Mouse (Mus musculus): ENCODE measurements at regions not wholly inside any gene's neighbourhood (a gene's known extent, or its start where the extent isn't known, plus 50 kb on each side); places are given as distances from the start of the nearest gene placed in this dataset.
A peak's percentile ranks its signal among the peaks of the same experiment; 100 is the strongest.

GRCm38 (mm10) chr19:27564086-27564485, 134.5 kb upstream of the Pum3 start:
- DNase-seq (ENCODE audit: low spot score in 2 of 2): no peak

- no peak for DNase-seq (ENCODE audit: low spot score in 2 of 2)
Observed at GRCm38 (mm10) chr19:27563592-27563991, 134.0 kb upstream of the Pum3 start.

- DNase-seq (ENCODE audit: low spot score in 2 of 2): peak in 1 of 2 experiments; percentile 54
Observed at GRCm38 (mm10) chr19:27558199-27558598, 128.6 kb upstream of the Pum3 start.

GRCm38 (mm10) chr19:27556697-27557096, 127.1 kb upstream of the Pum3 start:
- DNase-seq (ENCODE audit: low spot score in 2 of 2): no peak

GRCm38 (mm10) chr19:27554841-27555240, 125.2 kb upstream of the Pum3 start:
- DNase-seq (ENCODE audit: low spot score in 2 of 2): peak in 1 of 2 experiments; percentile 56

GRCm38 (mm10) chr19:27553266-27553665, 123.6 kb upstream of the Pum3 start:
- no peak for DNase-seq (ENCODE audit: low spot score in 2 of 2)

GRCm38 (mm10) chr19:27537746-27538145, 108.1 kb upstream of the Pum3 start:
- no peak for DNase-seq (ENCODE audit: low spot score in 2 of 2)

GRCm38 (mm10) chr19:27537066-27537465, 107.4 kb upstream of the Pum3 start:
- DNase-seq (ENCODE audit: low spot score in 2 of 2): no peak

GRCm38 (mm10) chr19:27527940-27528558, 98.4 kb upstream of the Pum3 start:
- no peak for DNase-seq (ENCODE audit: low spot score in 2 of 2)

- no peak for DNase-seq (ENCODE audit: low spot score in 2 of 2)
Observed at GRCm38 (mm10) chr19:27519326-27520061, 89.9 kb upstream of the Pum3 start.

GRCm38 (mm10) chr19:27514267-27514666, 84.6 kb upstream of the Pum3 start:
- no peak for DNase-seq (ENCODE audit: low spot score in 2 of 2)

GRCm38 (mm10) chr19:27513535-27513934, 83.9 kb upstream of the Pum3 start:
- DNase-seq (ENCODE audit: low spot score in 2 of 2): no peak

- no peak for DNase-seq (ENCODE audit: low spot score in 2 of 2)
Observed at GRCm38 (mm10) chr19:27511340-27511739, 81.7 kb upstream of the Pum3 start.

GRCm38 (mm10) chr19:27509956-27510639, 80.5 kb upstream of the Pum3 start:
- DNase-seq (ENCODE audit: low spot score in 2 of 2): peak; percentile 25 to 59

- no peak for DNase-seq (ENCODE audit: low spot score in 2 of 2)
Observed at GRCm38 (mm10) chr19:27498278-27498677, 68.7 kb upstream of the Pum3 start.

GRCm38 (mm10) chr19:27492468-27492867, 62.8 kb upstream of the Pum3 start:
- DNase-seq (ENCODE audit: low spot score in 2 of 2): peak in 1 of 2 experiments; percentile 29

- DNase-seq (ENCODE audit: low spot score in 2 of 2): no peak
Observed at GRCm38 (mm10) chr19:27491873-27492272, 62.2 kb upstream of the Pum3 start.

- DNase-seq (ENCODE audit: low spot score in 2 of 2): no peak
Observed at GRCm38 (mm10) chr19:27489053-27489452, 59.4 kb upstream of the Pum3 start.

All from left cerebral cortex, adult 8-10 months (tissue).